Mouse (Mus musculus): ENCODE results near the gene Thsd4. TPM values are rescaled to one million over a fixed set of nuclear protein-coding genes. Genes with fewer than 3 reads are reported as not detected.

The Thsd4 gene
- polyA plus RNA-seq, 1 experiment = 1.9 TPM

- Histone ChIP-seq H3K4me1 (ENCODE audit: control insufficient read depth, insufficient read depth, low read length) (no peaks in the 10 kb centered on the region), H3K9ac (ENCODE audit: low read depth, poor library complexity, severe bottlenecking) (no peak overlapping the region; the same call in 1 of the 2 replicates)
These were observed 249.9 kb downstream of the Thsd4 start for GRCm38 (mm10) chr9:60271940-60272339.

GRCm38 (mm10) chr9:60269807-60270206 is 252.0 kb downstream of the Thsd4 start:
- Histone ChIP-seq H3K9me3 (replicated peaks; ENCODE audit: control insufficient read depth, insufficient read depth, low read length, poor library complexity, severe bottlenecking) (no peaks in the 10 kb centered on the region), H3K36me3 (ENCODE audit: control insufficient read depth, insufficient read depth, low read length, poor library complexity, severe bottlenecking) (no peaks in the 10 kb centered on the region), H3K27me3 (ENCODE audit: control insufficient read depth, insufficient read depth, low read length, poor library complexity, severe bottlenecking) (no peaks in the 10 kb centered on the region), H3K9ac (ENCODE audit: low read depth, poor library complexity, severe bottlenecking) (no peak overlapping the region), H3K27ac (ENCODE audit: insufficient read depth, low read length) (no peak overlapping the region), H3K4me1 (ENCODE audit: control insufficient read depth, insufficient read depth, low read length) (no peaks in the 10 kb centered on the region), H3K4me3 (ENCODE audit: low read depth, low read length) (no peak overlapping the region)
- TF ChIP-seq CTCF (IDR thresholded peaks at IDR 0.05; ENCODE audit: low read depth, low read length) (no peak), POLR2A (IDR thresholded peaks at IDR 0.05; ENCODE audit: insufficient read depth, low read length) (no peak), EP300 (IDR thresholded peaks at IDR 0.05; ENCODE audit: insufficient read depth, low read depth, low read length) (no peak)

More at GRCm38 (mm10) chr9:60271940-60272339, 249.9 kb downstream of the Thsd4 start:
- H3K27me3 ChIP-seq (ENCODE audit: control insufficient read depth, insufficient read depth, low read length, poor library complexity, severe bottlenecking) = no peaks in the 10 kb centered on the region
- no peaks in the 10 kb centered on the region for H3K36me3 ChIP-seq (ENCODE audit: control insufficient read depth, insufficient read depth, low read length, poor library complexity, severe bottlenecking)
- H3K9me3 ChIP-seq (replicated peaks; ENCODE audit: control insufficient read depth, insufficient read depth, low read length, poor library complexity, severe bottlenecking) = no peaks in the 10 kb centered on the region
- H3K4me3 ChIP-seq (ENCODE audit: low read depth, low read length) = peak overlapping the region; percentile 74
- no peak overlapping the region for H3K27ac ChIP-seq (ENCODE audit: insufficient read depth, low read length)
- TF ChIP-seq CTCF (IDR thresholded peaks at IDR 0.05; ENCODE audit: low read depth, low read length) (no peak), EP300 (IDR thresholded peaks at IDR 0.05; ENCODE audit: insufficient read depth, low read depth, low read length) (no peak), POLR2A (IDR thresholded peaks at IDR 0.05; ENCODE audit: insufficient read depth, low read length) (no peak)

GRCm38 (mm10) chr9:60267273-60267626 is 254.6 kb downstream of the Thsd4 start:
- H3K4me3 ChIP-seq (ENCODE audit: low read depth, low read length) = no peak overlapping the region
- no peaks in the 10 kb centered on the region for H3K36me3 ChIP-seq (ENCODE audit: control insufficient read depth, insufficient read depth, low read length, poor library complexity, severe bottlenecking)
- no peaks in the 10 kb centered on the region for H3K4me1 ChIP-seq (ENCODE audit: control insufficient read depth, insufficient read depth, low read length)
- H3K27ac ChIP-seq (ENCODE audit: insufficient read depth, low read length) = no peak overlapping the region
- no peaks in the 10 kb centered on the region for H3K27me3 ChIP-seq (ENCODE audit: control insufficient read depth, insufficient read depth, low read length, poor library complexity, severe bottlenecking)
- TF ChIP-seq EP300 (IDR thresholded peaks at IDR 0.05; ENCODE audit: insufficient read depth, low read depth, low read length) (no peak), POLR2A (IDR thresholded peaks at IDR 0.05; ENCODE audit: insufficient read depth, low read length) (no peak), CTCF (IDR thresholded peaks at IDR 0.05; ENCODE audit: low read depth, low read length) (no peak)
- H3K9ac ChIP-seq (ENCODE audit: low read depth, poor library complexity, severe bottlenecking) = no peak overlapping the region
- no peaks in the 10 kb centered on the region for H3K9me3 ChIP-seq (replicated peaks; ENCODE audit: control insufficient read depth, insufficient read depth, low read length, poor library complexity, severe bottlenecking)

GRCm38 (mm10) chr9:60266583-60267272 is 255.1 kb downstream of the Thsd4 start:
- Histone ChIP-seq H3K9me3 (replicated peaks; ENCODE audit: control insufficient read depth, insufficient read depth, low read length, poor library complexity, severe bottlenecking) (no peaks in the 10 kb centered on the region), H3K9ac (ENCODE audit: low read depth, poor library complexity, severe bottlenecking) (no peak overlapping the region), H3K27me3 (ENCODE audit: control insufficient read depth, insufficient read depth, low read length, poor library complexity, severe bottlenecking) (no peaks in the 10 kb centered on the region), H3K4me1 (ENCODE audit: control insufficient read depth, insufficient read depth, low read length) (no peaks in the 10 kb centered on the region), H3K4me3 (ENCODE audit: low read depth, low read length) (no peak overlapping the region), H3K36me3 (ENCODE audit: control insufficient read depth, insufficient read depth, low read length, poor library complexity, severe bottlenecking) (no peaks in the 10 kb centered on the region), H3K27ac (ENCODE audit: insufficient read depth, low read length) (no peak overlapping the region)
- TF ChIP-seq CTCF (IDR thresholded peaks at IDR 0.05; ENCODE audit: low read depth, low read length) = no peak
- no peak for TF ChIP-seq EP300 (IDR thresholded peaks at IDR 0.05; ENCODE audit: insufficient read depth, low read depth, low read length)
- TF ChIP-seq POLR2A (IDR thresholded peaks at IDR 0.05; ENCODE audit: insufficient read depth, low read length) = no peak

- Histone ChIP-seq H3K4me1 (ENCODE audit: control insufficient read depth, insufficient read depth, low read length) (no peaks in the 10 kb centered on the region), H3K36me3 (ENCODE audit: control insufficient read depth, insufficient read depth, low read length, poor library complexity, severe bottlenecking) (no peaks in the 10 kb centered on the region), H3K27ac (ENCODE audit: insufficient read depth, low read length) (no peak overlapping the region), H3K4me3 (ENCODE audit: low read depth, low read length) (no peak overlapping the region), H3K27me3 (ENCODE audit: control insufficient read depth, insufficient read depth, low read length, poor library complexity, severe bottlenecking) (no peaks in the 10 kb centered on the region), H3K9ac (ENCODE audit: low read depth, poor library complexity, severe bottlenecking) (no peak overlapping the region), H3K9me3 (replicated peaks; ENCODE audit: control insufficient read depth, insufficient read depth, low read length, poor library complexity, severe bottlenecking) (no peaks in the 10 kb centered on the region)
- no peak for TF ChIP-seq CTCF (IDR thresholded peaks at IDR 0.05; ENCODE audit: low read depth, low read length)
- TF ChIP-seq EP300 (IDR thresholded peaks at IDR 0.05; ENCODE audit: insufficient read depth, low read depth, low read length) = no peak
- TF ChIP-seq POLR2A (IDR thresholded peaks at IDR 0.05; ENCODE audit: insufficient read depth, low read length) = no peak
These were observed 257.1 kb downstream of the Thsd4 start for GRCm38 (mm10) chr9:60264586-60265325.
